Mouse (Mus musculus) cerebellum, adult 8-10 months (tissue): ENCODE data around the gene Chdh.
A peak's percentile ranks its signal among the peaks of the same experiment; 100 is the strongest.

ENCODE experiments used
- DNase-seq: peaks from one replicate; pipeline ENCODE4 v3.0.0; 2022

Chdh gene

GRCm38 (mm10) chr14:30008733-30009575, at the start of gene Chdh, which contains the start of gene Il17rb:
Chdh (plus strand) TSS chr14:30009023.
Il17rb (minus strand) TSS chr14:30008896.
- peak; percentile 20 for DNase-seq

- no peak for DNase-seq
Observed at GRCm38 (mm10) chr14:29967611-29968010, 41.2 kb upstream of the Chdh start.

- peak; percentile 93 for DNase-seq
Observed at GRCm38 (mm10) chr14:29968075-29968821, 40.6 kb upstream of the Chdh start, which contains the start of gene Selenok. Selenok (plus strand) TSS chr14:29968308.

GRCm38 (mm10) chr14:29971446-29971845, 37.4 kb upstream of the Chdh start:
- DNase-seq = no peak

GRCm38 (mm10) chr14:29971993-29972392, 36.8 kb upstream of the Chdh start:
- no peak for DNase-seq

- DNase-seq = no peak
Observed at GRCm38 (mm10) chr14:29976927-29977326, 31.9 kb upstream of the Chdh start.

- DNase-seq = peak; percentile 92
Observed at GRCm38 (mm10) chr14:29978254-29979204, 30.3 kb upstream of the Chdh start, which contains the start of gene Actr8. Actr8 (plus strand) TSS chr14:29978337.

- no peak for DNase-seq
Observed at GRCm38 (mm10) chr14:29980447-29981205, 28.2 kb upstream of the Chdh start.

GRCm38 (mm10) chr14:29986096-29986495, 22.7 kb upstream of the Chdh start:
- no peak for DNase-seq

GRCm38 (mm10) chr14:29987276-29987675, 21.5 kb upstream of the Chdh start:
- no peak for DNase-seq

GRCm38 (mm10) chr14:29987739-29988138, 21.1 kb upstream of the Chdh start:
- no peak for DNase-seq

GRCm38 (mm10) chr14:29988337-29988736, 20.5 kb upstream of the Chdh start:
- DNase-seq = no peak

- DNase-seq = no peak
Observed at GRCm38 (mm10) chr14:29994976-29995375, 13.8 kb upstream of the Chdh start.

GRCm38 (mm10) chr14:29996000-29996751, 12.6 kb upstream of the Chdh start:
- no peak for DNase-seq

- no peak for DNase-seq
Observed at GRCm38 (mm10) chr14:29997345-29997744, 11.5 kb upstream of the Chdh start.

GRCm38 (mm10) chr14:29998747-29999474, 9.9 kb upstream of the Chdh start:
- DNase-seq = no peak

- no peak for DNase-seq
Observed at GRCm38 (mm10) chr14:29999475-29999811, 9.4 kb upstream of the Chdh start.

- DNase-seq = no peak
Observed at GRCm38 (mm10) chr14:30009864-30010560, 1.2 kb downstream of the Chdh start.

- DNase-seq = no peak
Observed at GRCm38 (mm10) chr14:30011886-30012560, 3.2 kb downstream of the Chdh start.
